Mouse (Mus musculus): Measurements from ENCODE around the gene Wfdc18.

GRCm38 (mm10) chr11:83737109-83737558, 28.3 kb downstream of the Wfdc18 start:
- TF ChIP-seq CTCF (IDR thresholded peaks at IDR 0.05 in 2 of 3, conservative IDR thresholded peaks at IDR 0.05 in 1 of 3; ENCODE audit: control insufficient read depth in 1 of 3, insufficient read depth in 1 of 3, low read depth in 2 of 3, low read length in 3 of 3, poor library complexity in 1 of 3, severe bottlenecking in 1 of 3) (no peak), ELF1 (IDR thresholded peaks at IDR 0.05; ENCODE audit: low read depth, low read length) (no peak), SIN3A (IDR thresholded peaks at IDR 0.05; ENCODE audit: low read length) (no peak), POLR2AphosphoS5 (IDR thresholded peaks at IDR 0.05; ENCODE audit: borderline replicate concordance, low read depth, low read length) (no peak), KAT2A (conservative IDR thresholded peaks at IDR 0.05; ENCODE audit: low read depth, low read length) (no peak)

All from MEL (cell line).